Mouse (Mus musculus) testis, adult 10 weeks (tissue): Measurements from ENCODE around the gene Sis. TPM values are rescaled to one million over a fixed set of nuclear protein-coding genes. Genes with fewer than 3 reads are reported as not detected.

Source experiments
- polyA plus RNA-seq: library from polyadenylated mRNA; stranded (reverse); fragments of 350-450 nt; fragmentation: Illumina TruSeq; extraction: RNeasy Lipid Tissue Mini Kit (QIAGEN cat#74804); gene quantifications from one replicate; pipeline ENCODE4 v1.2.3, GENCODE M21; 2014; ENCODE audit warnings: low read depth, low replicate concordance

Gene Sis
- 0.85 TPM for polyA plus RNA-seq

DNA sequence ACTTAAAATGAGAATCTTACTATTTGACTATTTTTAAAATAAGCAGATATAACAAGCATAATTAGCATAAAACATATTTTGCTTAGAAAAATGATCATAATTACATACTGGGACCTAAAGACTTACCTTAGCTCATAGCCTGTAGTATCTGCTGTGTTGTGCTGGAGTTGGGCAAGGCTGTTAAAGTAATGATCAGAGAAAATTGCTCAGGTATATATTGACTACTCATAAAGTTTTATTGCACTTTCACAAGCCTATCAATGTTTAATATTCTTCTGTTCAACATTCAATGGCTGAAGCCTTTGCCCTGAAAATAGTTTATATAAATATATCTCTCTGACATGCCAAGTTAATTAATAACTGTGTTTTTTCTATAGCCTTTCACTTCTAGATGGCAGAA, at the start of gene Sis:
Sis (minus strand) TSS at position 189 of the 400 bp plus-strand sequence.

Other genes starting within 250 kb of the Sis start
- gene Slitrk3, start 89.9 kb upstream of the Sis start, polyA plus RNA-seq, result not detected